In the genomic region with DNA sequence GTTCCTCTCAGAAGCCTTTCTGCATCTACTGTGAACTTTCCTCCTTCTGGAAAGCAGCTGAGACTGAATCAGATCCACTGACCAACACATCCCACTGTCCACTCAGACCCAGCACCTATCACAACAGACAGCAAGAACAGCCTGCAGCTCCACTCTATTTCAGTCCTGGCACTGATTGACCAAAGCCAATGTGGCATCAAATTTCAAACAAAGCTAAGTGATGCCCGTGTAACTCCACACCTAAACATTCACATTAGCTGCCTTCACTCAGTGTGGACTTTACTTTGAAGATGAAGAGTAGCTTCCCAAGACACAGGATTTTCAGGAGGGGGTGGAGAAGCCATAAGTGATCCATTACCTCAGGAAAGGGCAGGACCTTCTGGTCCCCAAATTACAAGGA, we compare ENCODE assay signal across 24 mouse cellular contexts.
DNase-seq lines count a peak whose midpoint lies in the region; ATAC-seq and TF ChIP-seq lines count a peak whose summit lies in the region.
"Had no signal": no experiment of that assay in that cellular context is flagged by ENCODE, and none has a peak within 500 bp of the region (broad histone marks: within the 10 kb centered on the region; RNA-seq: fewer than 3 reads in every experiment).

No protein-coding gene starts in this region.

- H3K4me2 ChIP-seq in kidney, embryonic 15.5 days: no peak overlapping the region
- no peak overlapping the region for H3K4me2 ChIP-seq in hindbrain, postnatal 0 days (ENCODE audit: low read depth, low read length)
- H3K4me2 ChIP-seq: embryonic facial prominence, embryonic 13.5 days; embryonic facial prominence, embryonic 15.5 days; forebrain, embryonic 12.5 days had no signal

- H3K4me3 ChIP-seq in kidney, embryonic 15.5 days (replicated peaks): no peak overlapping the region
- no peak overlapping the region for H3K4me3 ChIP-seq in hindbrain, postnatal 0 days (ENCODE audit: low read length)
- H3K4me3 ChIP-seq: embryonic facial prominence, embryonic 13.5 days; embryonic facial prominence, embryonic 15.5 days; erythroblast, embryonic 14.5 days; forebrain, embryonic 10.5 days; forebrain, embryonic 12.5 days had no signal

- no peak overlapping the region for H3K27ac ChIP-seq in kidney, embryonic 15.5 days
- H3K27ac ChIP-seq in hindbrain, postnatal 0 days: no peak overlapping the region
- H3K27ac ChIP-seq: embryonic facial prominence, embryonic 13.5 days; embryonic facial prominence, embryonic 15.5 days; forebrain, embryonic 10.5 days; forebrain, embryonic 12.5 days had no signal

- DNase-seq in gastrocnemius, adult 18-20 months (ENCODE audit: low spot score): peak; percentile 39
- no peak for DNase-seq in gastrocnemius, postnatal 10 days
- peak; percentile 85 for DNase-seq in heart, adult 11 months
- no peak for DNase-seq in heart, postnatal 4 days
- DNase-seq in kidney, postnatal 10 days: no peak
- DNase-seq in skeletal muscle tissue, adult 2 months (ENCODE audit: low read depth, low spot score): peak; percentile 42
- DNase-seq in hindbrain, postnatal 0 days (ENCODE audit: low spot score): no peak
- DNase-seq: adrenal gland, adult 2 months; adrenal gland, postnatal 10 days; adrenal gland, postnatal 25 days; cerebellum, adult 11 months; cerebellum, adult 18-20 months; cerebellum, adult 8-10 months; cerebellum, adult 9-11 months; cerebellum, postnatal 14 days; cerebellum, postnatal 36 days had no signal

- H3K4me1 ChIP-seq in kidney, embryonic 15.5 days: no peaks in the 10 kb centered on the region
- H3K4me1 ChIP-seq in hindbrain, postnatal 0 days (ENCODE audit: insufficient read depth, low read length): no peaks in the 10 kb centered on the region
- H3K4me1 ChIP-seq: embryonic facial prominence, embryonic 13.5 days; embryonic facial prominence, embryonic 15.5 days; forebrain, embryonic 10.5 days; forebrain, embryonic 12.5 days had no signal

- H3K27me3 ChIP-seq in kidney, embryonic 15.5 days: no peaks in the 10 kb centered on the region
- no peaks in the 10 kb centered on the region for H3K27me3 ChIP-seq in hindbrain, postnatal 0 days (ENCODE audit: insufficient read depth, low read length)
- H3K27me3 ChIP-seq: embryonic facial prominence, embryonic 13.5 days; embryonic facial prominence, embryonic 15.5 days; forebrain, embryonic 12.5 days had no signal

- peak; percentile 70 for ATAC-seq in kidney, embryonic 15.5 days (replicated peaks; ENCODE audit: low FRiP score)
- ATAC-seq in hindbrain, postnatal 0 days: no peak
- ATAC-seq: forebrain, embryonic 14.5 days; forebrain, embryonic 16.5 days had no signal

- H3K9ac ChIP-seq in kidney, embryonic 15.5 days: no peak overlapping the region
- H3K9ac ChIP-seq in hindbrain, postnatal 0 days (replicated peaks; ENCODE audit: low read length): no peak overlapping the region
- H3K9ac ChIP-seq: embryonic facial prominence, embryonic 13.5 days; embryonic facial prominence, embryonic 15.5 days; forebrain, embryonic 12.5 days had no signal

- H3K9me3 ChIP-seq in kidney, embryonic 15.5 days (replicated peaks): no peaks in the 10 kb centered on the region
- H3K9me3 ChIP-seq in hindbrain, postnatal 0 days (ENCODE audit: low read length): no peaks in the 10 kb centered on the region
- H3K9me3 ChIP-seq: embryonic facial prominence, embryonic 13.5 days; embryonic facial prominence, embryonic 15.5 days; forebrain, embryonic 10.5 days; forebrain, embryonic 12.5 days had no signal

- no peak for TF ChIP-seq CTCF in hindbrain, postnatal 0 days (IDR thresholded peaks at IDR 0.05; ENCODE audit: low read depth)

- 15% methylated on average over 1 of the region's 1 CpGs for WGBS in kidney, embryonic 15.5 days
- WGBS in hindbrain, postnatal 0 days: 48% methylated on average over 1 of the region's 1 CpGs

- H3K36me3 ChIP-seq in kidney, embryonic 15.5 days: no peaks in the 10 kb centered on the region
- H3K36me3 ChIP-seq in hindbrain, postnatal 0 days (ENCODE audit: insufficient read depth, low read length): no peaks in the 10 kb centered on the region
- H3K36me3 ChIP-seq: embryonic facial prominence, embryonic 13.5 days; embryonic facial prominence, embryonic 15.5 days; forebrain, embryonic 10.5 days; forebrain, embryonic 12.5 days had no signal

Comparison
In these comparisons a context has a peak if more than half of its experiments do, and no peak if none do; other contexts are left out.
1. DNase-seq: peak in gastrocnemius, adult 18-20 months (single experiment), heart, adult 11 months (single experiment) and skeletal muscle tissue, adult 2 months (single experiment); none in gastrocnemius, postnatal 10 days (single experiment), heart, postnatal 4 days (single experiment), kidney, postnatal 10 days (single experiment) and hindbrain, postnatal 0 days (single experiment).